ENCODE assay signal across 22 mouse cellular contexts in genomic region chr3:126602772-126603171, GRCm38 (mm10). TPM values are rescaled to one million over a fixed set of nuclear protein-coding genes. Genes with fewer than 3 reads are reported as not detected.
DNase-seq lines count a peak whose midpoint lies in the region; ATAC-seq and TF ChIP-seq lines count a peak whose summit lies in the region.
"Had no signal": no experiment of that assay in that cellular context is flagged by ENCODE, and none has a peak within 500 bp of the region (broad histone marks: within the 10 kb centered on the region; RNA-seq: fewer than 3 reads in every experiment).

No protein-coding gene starts in this region.

- TF ChIP-seq CTCF in lung, postnatal 0 days (IDR thresholded peaks at IDR 0.05): no peak
- TF ChIP-seq CTCF in brain, embryonic 14.5 days (IDR thresholded peaks at IDR 0.05; ENCODE audit: borderline replicate concordance, extremely low read depth, insufficient read depth, insufficient read length): no peak

- H3K9ac ChIP-seq in forebrain, embryonic 14.5 days (ENCODE audit: low read length): no peak overlapping the region
- no peak overlapping the region for H3K9ac ChIP-seq in lung, embryonic 15.5 days
- no peak overlapping the region for H3K9ac ChIP-seq in lung, postnatal 0 days (replicated peaks; ENCODE audit: low read depth)
- H3K9ac ChIP-seq: hindbrain, embryonic 15.5 days; limb, embryonic 15.5 days; liver, embryonic 14.5 days; midbrain, embryonic 13.5 days had no signal

- H3K4me3 ChIP-seq in forebrain, embryonic 14.5 days (ENCODE audit: low read depth, low read length): no peak overlapping the region
- H3K4me3 ChIP-seq in forebrain, embryonic 10.5 days: no peak overlapping the region
- no peak overlapping the region for H3K4me3 ChIP-seq in lung, embryonic 15.5 days
- H3K4me3 ChIP-seq in lung, postnatal 0 days (ENCODE audit: low read depth, low read length): no peak overlapping the region
- H3K4me3 ChIP-seq: hindbrain, embryonic 15.5 days; limb, embryonic 15.5 days; midbrain, embryonic 13.5 days had no signal

- TF ChIP-seq EP300 in lung, postnatal 0 days (IDR thresholded peaks at IDR 0.05): no peak

- TF ChIP-seq POLR2A in brain, embryonic 14.5 days (IDR thresholded peaks at IDR 0.05; ENCODE audit: borderline replicate concordance, extremely low read depth, insufficient read depth, insufficient read length, poor library complexity, severe bottlenecking): no peak

- H3K36me3 ChIP-seq in forebrain, embryonic 14.5 days (ENCODE audit: control insufficient read depth, insufficient read depth, low read length): no peaks in the 10 kb centered on the region
- peaks cover 4% of the 10 kb centered on the region; the same call in 1 of the 2 replicates for H3K36me3 ChIP-seq in forebrain, embryonic 10.5 days (replicated peaks)
- H3K36me3 ChIP-seq in lung, embryonic 15.5 days: peaks cover 5% of the 10 kb centered on the region; the same call in 1 of the 2 replicates
- no peaks in the 10 kb centered on the region; the same call in 1 of the 2 replicates for H3K36me3 ChIP-seq in lung, postnatal 0 days (ENCODE audit: insufficient read depth, low read length)
- H3K36me3 ChIP-seq: midbrain, embryonic 13.5 days had no signal

- H3K4me1 ChIP-seq in forebrain, embryonic 14.5 days (ENCODE audit: control insufficient read depth, insufficient read depth, low read length): peaks cover 10% of the 10 kb centered on the region
- peaks cover 31% of the 10 kb centered on the region for H3K4me1 ChIP-seq in forebrain, embryonic 10.5 days
- H3K4me1 ChIP-seq in lung, embryonic 15.5 days: peaks cover 13% of the 10 kb centered on the region
- H3K4me1 ChIP-seq in lung, postnatal 0 days (ENCODE audit: insufficient read depth, low read depth, low read length): no peaks in the 10 kb centered on the region; the same call in 1 of the 2 replicates

- H3K9me3 ChIP-seq in forebrain, embryonic 14.5 days (replicated peaks; ENCODE audit: control insufficient read depth, low read length): no peaks in the 10 kb centered on the region
- H3K9me3 ChIP-seq in forebrain, embryonic 10.5 days: no peaks in the 10 kb centered on the region
- H3K9me3 ChIP-seq in lung, embryonic 15.5 days: no peaks in the 10 kb centered on the region
- H3K9me3 ChIP-seq in lung, postnatal 0 days (ENCODE audit: low read length): no peaks in the 10 kb centered on the region
- H3K9me3 ChIP-seq: hindbrain, embryonic 15.5 days; limb, embryonic 15.5 days had no signal

- 57% methylated on average over 11 of the region's 11 CpGs for WGBS in forebrain, embryonic 14.5 days
- 81% methylated on average over 11 of the region's 11 CpGs for WGBS in forebrain, embryonic 10.5 days
- WGBS in lung, embryonic 15.5 days: 37% methylated on average over 11 of the region's 11 CpGs
- 61% methylated on average over 11 of the region's 11 CpGs for WGBS in lung, postnatal 0 days

- H3K27ac ChIP-seq in forebrain, embryonic 14.5 days (ENCODE audit: low read depth, low read length): no peak overlapping the region
- H3K27ac ChIP-seq in forebrain, embryonic 10.5 days: no peak overlapping the region
- no peak overlapping the region for H3K27ac ChIP-seq in lung, embryonic 15.5 days
- no peak overlapping the region for H3K27ac ChIP-seq in lung, postnatal 0 days (ENCODE audit: low read length)
- H3K27ac ChIP-seq: hindbrain, embryonic 15.5 days; kidney, postnatal 0 days; limb, embryonic 15.5 days; liver, embryonic 14.5 days; midbrain, embryonic 13.5 days had no signal

- ATAC-seq in forebrain, embryonic 14.5 days: peak; percentile 79; the same call in 1 of the 2 replicates
- peak; percentile 76; the same call in 1 of the 2 replicates for ATAC-seq in lung, embryonic 15.5 days (ENCODE audit: borderline replicate concordance, extremely low read depth, low FRiP score, low TSS enrichment)
- no peak for ATAC-seq in lung, postnatal 0 days
- ATAC-seq: CD4-positive, CD25-positive, alpha-beta regulatory T cell, adult 4 months; midbrain, embryonic 13.5 days had no signal

- peak; percentile 74 for DNase-seq in forebrain, embryonic 14.5 days (ENCODE audit: low spot score)
- no peak for DNase-seq in forebrain, embryonic 10.5 days (ENCODE audit: extremely low spot score, low spot score)
- no peak for DNase-seq in lung, postnatal 0 days (ENCODE audit: low spot score)
- DNase-seq in brain, embryonic 14.5 days (ENCODE audit: low read depth): peak; percentile 80
- DNase-seq in layer of hippocampus, postnatal 10 days (ENCODE audit: low spot score in 2 of 2): peak; percentile 41 to 50
- no peak for DNase-seq in ovary, postnatal 14 days (ENCODE audit: low spot score)
- no peak for DNase-seq in B cell, adult 2 months
- DNase-seq: adrenal gland, postnatal 14 days; gastrocnemius, postnatal 25 days; heart, adult 18-20 months; kidney, adult 2 months; left cerebral cortex, postnatal 4 days; lung, postnatal 14 days; spleen, adult 18-20 months; thymus, postnatal 14 days had no signal

- no peaks in the 10 kb centered on the region for H3K27me3 ChIP-seq in forebrain, embryonic 14.5 days (replicated peaks; ENCODE audit: control insufficient read depth, insufficient read depth, low read length)
- H3K27me3 ChIP-seq in forebrain, embryonic 10.5 days (ENCODE audit: poor library complexity, severe bottlenecking): no peaks in the 10 kb centered on the region
- H3K27me3 ChIP-seq in lung, embryonic 15.5 days: no peaks in the 10 kb centered on the region
- H3K27me3 ChIP-seq in lung, postnatal 0 days (replicated peaks; ENCODE audit: insufficient read depth, low read length): no peaks in the 10 kb centered on the region
- H3K27me3 ChIP-seq: hindbrain, embryonic 15.5 days; limb, embryonic 15.5 days; midbrain, embryonic 13.5 days had no signal

- H3K4me2 ChIP-seq in forebrain, embryonic 14.5 days (ENCODE audit: low read length): no peak overlapping the region
- H3K4me2 ChIP-seq in lung, embryonic 15.5 days: no peak overlapping the region
- no peak overlapping the region for H3K4me2 ChIP-seq in lung, postnatal 0 days (replicated peaks; ENCODE audit: low read depth, low read length)
- H3K4me2 ChIP-seq: hindbrain, embryonic 15.5 days; limb, embryonic 15.5 days; midbrain, embryonic 13.5 days had no signal

RNA-seq across cellular contexts. Expression of gene Camk2d, which starts 6.7 kb away (rescaled TPM):
- 25.5 and 30.3 TPM in 2 replicates for polyA plus RNA-seq in forebrain, embryonic 14.5 days (2014; fragmentation: Nextera tagmentation; extraction: Ambion mirVana)
- 10.3 and 10.7 TPM in 2 replicates for polyA plus RNA-seq in forebrain, embryonic 10.5 days (2016; fragmentation: Nextera tagmentation; extraction: Ambion mirVana)
- 35.1 and 39.0 TPM in 2 replicates for polyA plus RNA-seq in lung, embryonic 15.5 days (2015; fragmentation: Nextera tagmentation; extraction: Ambion mirVana)
- 36.6 and 39.9 TPM in 2 replicates for polyA plus RNA-seq in lung, postnatal 0 days (2015; fragmentation: Nextera tagmentation; extraction: Ambion mirVana)
- 64.8 and 84.1 TPM in 2 replicates for polyA plus RNA-seq in brain, embryonic 14.5 days (2012; rRNA removed)
- total RNA-seq in layer of hippocampus, postnatal 10 days (2021): 10 to 100 TPM; 67.3 to 73.7 TPM

Comparison
In these comparisons a context has a peak if more than half of its experiments do, and no peak if none do; other contexts are left out.
1. DNase-seq: peak in forebrain, embryonic 14.5 days (single experiment), brain, embryonic 14.5 days (single experiment) and layer of hippocampus, postnatal 10 days (2 of 2); none in forebrain, embryonic 10.5 days (single experiment), lung, postnatal 0 days (single experiment), ovary, postnatal 14 days (single experiment) and B cell, adult 2 months (0 of 2).